Mouse (Mus musculus) MEL (cell line): ENCODE results near the gene Dgcr8. TPM values are rescaled to one million over a fixed set of nuclear protein-coding genes. Genes with fewer than 3 reads are reported as not detected.

ENCODE experiments used
- DNase-seq: peaks from one replicate; pipeline ENCODE4 v3.0.0; 2011; ENCODE audit warnings: low read depth, low spot score
- H3K27ac ChIP-seq: 2 replicates; pipeline ENCODE4 v1.5.1; 2012; ENCODE audit warnings: low read depth, mild to moderate bottlenecking, control low read depth, low read length, moderate library complexity; ENCODE audit not compliant: control insufficient read depth
- H3K27me3 ChIP-seq, 2 experiments: fragments of 150-350 bp in 1 of 2; sonication (generic) in 1 of 2; 2 replicates each; pipeline ENCODE4 v1.6.1; 2012; ENCODE audit warnings: low read length in 2 of 2, mild to moderate bottlenecking in 2 of 2, improper control_type of control experiment in 1 of 2, moderate library complexity in 1 of 2; ENCODE audit not compliant: insufficient read depth in 2 of 2, control insufficient read depth in 1 of 2
- H3K36me3 ChIP-seq, 2 experiments: 2 replicates each; pipeline ENCODE4 v1.6.1; 2012 to 2014; ENCODE audit warnings: low read length in 2 of 2, improper control_type of control experiment in 1 of 2, inconsistent platforms in 1 of 2, mild to moderate bottlenecking in 1 of 2; ENCODE audit not compliant: insufficient read depth in 2 of 2, control insufficient read depth in 1 of 2
- H3K4me1 ChIP-seq, 2 experiments: fragments of 150-350 bp in 1 of 2; sonication (generic) in 1 of 2; 2 replicates each; pipeline ENCODE4 v1.6.1; 2012; ENCODE audit warnings: low read length in 2 of 2, improper control_type of control experiment in 1 of 2, mild to moderate bottlenecking in 1 of 2; ENCODE audit not compliant: insufficient read depth in 2 of 2, control insufficient read depth in 1 of 2
- H3K4me3 ChIP-seq, 2 experiments: fragments of 150-350 bp in 1 of 2; sonication (generic) in 1 of 2; 2 replicates each; pipeline ENCODE4 v1.5.1; 2012; ENCODE audit warnings: low read depth in 2 of 2, low read length in 2 of 2, mild to moderate bottlenecking in 2 of 2, moderate library complexity in 2 of 2, control low read depth in 1 of 2, improper control_type of control experiment in 1 of 2; ENCODE audit not compliant: control insufficient read depth in 1 of 2, insufficient read depth in 1 of 2
- H3K79me2 ChIP-seq: 2 replicates; pipeline ENCODE4 v1.6.1; 2012; ENCODE audit warnings: mild to moderate bottlenecking, low read length, moderate library complexity; ENCODE audit not compliant: control insufficient read depth, poor library complexity, insufficient read depth
- H3K9ac ChIP-seq: 2 replicates; pipeline ENCODE4 v1.6.1; 2012; ENCODE audit warnings: low read depth, mild to moderate bottlenecking, control low read depth, low read length, moderate library complexity; ENCODE audit not compliant: control insufficient read depth, poor library complexity, severe bottlenecking
- H3K9me3 ChIP-seq: fragments of 150-350 bp; sonication (generic); replicated peaks from 2 replicates; pipeline ENCODE4 v1.6.1; 2012; ENCODE audit warnings: mild to moderate bottlenecking, low read length, improper control_type of control experiment, moderate library complexity; ENCODE audit not compliant: insufficient read depth
- BHLHE40 ChIP-seq: IDR thresholded peaks from 2 replicates; pipeline ENCODE4 v1.6.1; 2012; ENCODE audit warnings: low read depth, mild to moderate bottlenecking, inconsistent platforms, low read length, improper control_type of control experiment, borderline replicate concordance
- CTCF ChIP-seq, 3 experiments: IDR thresholded peaks in 2 of 3; conservative IDR thresholded peaks in 1 of 3; 2 replicates each; pipeline ENCODE4 v1.5.1; 2011 to 2012; ENCODE audit warnings: low read length in 3 of 3, low read depth in 2 of 3, mild to moderate bottlenecking in 2 of 3, improper control_type of control experiment in 1 of 3, inconsistent platforms in 1 of 3, mixed read lengths in 1 of 3, moderate library complexity in 1 of 3; ENCODE audit not compliant: control insufficient read depth in 1 of 3, insufficient read depth in 1 of 3, poor library complexity in 1 of 3, severe bottlenecking in 1 of 3
- ETS1 ChIP-seq: IDR thresholded peaks from 2 replicates; pipeline ENCODE4 v1.6.1; 2012; ENCODE audit warnings: low read depth, mild to moderate bottlenecking, inconsistent platforms, low read length, improper control_type of control experiment, moderate library complexity
- HCFC1 ChIP-seq: IDR thresholded peaks from 2 replicates; pipeline ENCODE4 v1.6.1; 2012; ENCODE audit warnings: low read depth, mild to moderate bottlenecking, inconsistent platforms, low read length, improper control_type of control experiment, moderate library complexity
- JUND ChIP-seq: IDR thresholded peaks from 2 replicates; pipeline ENCODE4 v1.6.1; 2011; ENCODE audit warnings: low read depth, mild to moderate bottlenecking, improper control_type of control experiment, low read length
- MAFK ChIP-seq: IDR thresholded peaks from 2 replicates; pipeline ENCODE4 v1.6.1; 2011; ENCODE audit warnings: low read depth, mild to moderate bottlenecking, low read length, improper control_type of control experiment, borderline replicate concordance
- MAX ChIP-seq: IDR thresholded peaks from 2 replicates; pipeline ENCODE4 v1.6.1; 2011; ENCODE audit warnings: low read length, improper control_type of control experiment
- MAZ ChIP-seq: IDR thresholded peaks from 2 replicates; pipeline ENCODE4 v1.6.1; 2012; ENCODE audit warnings: low read depth, mild to moderate bottlenecking, inconsistent platforms, low read length, improper control_type of control experiment
- MXI1 ChIP-seq: IDR thresholded peaks from 2 replicates; pipeline ENCODE4 v1.6.1; 2011; ENCODE audit warnings: mild to moderate bottlenecking, low read depth, low read length, improper control_type of control experiment
- MYB ChIP-seq: IDR thresholded peaks from 2 replicates; pipeline ENCODE4 v1.6.1; 2011; ENCODE audit warnings: mild to moderate bottlenecking, low read depth, low read length, improper control_type of control experiment
- NRF1 ChIP-seq: IDR thresholded peaks from 2 replicates; pipeline ENCODE4 v1.6.1; 2014; ENCODE audit warnings: low read depth, mild to moderate bottlenecking, inconsistent platforms, low read length, improper control_type of control experiment, moderate library complexity; ENCODE audit not compliant: poor library complexity, insufficient read depth, severe bottlenecking
- POLR2A ChIP-seq, 2 experiments: IDR thresholded peaks; 2 replicates each; pipeline ENCODE4 v1.6.1; 2011 to 2012; ENCODE audit warnings: low read length in 2 of 2, mild to moderate bottlenecking in 2 of 2, control low read depth in 1 of 2, improper control_type of control experiment in 1 of 2, low read depth in 1 of 2, moderate library complexity in 1 of 2; ENCODE audit not compliant: control insufficient read depth in 1 of 2, insufficient read depth in 1 of 2, poor library complexity in 1 of 2
- SMC3 ChIP-seq: IDR thresholded peaks from 2 replicates; pipeline ENCODE4 v1.6.1; 2011; ENCODE audit warnings: low read depth, low read length, improper control_type of control experiment
- TBP ChIP-seq: IDR thresholded peaks from 2 replicates; pipeline ENCODE4 v1.8.0; 2011; ENCODE audit warnings: low read depth, low read length, improper control_type of control experiment
- TCF12 ChIP-seq: IDR thresholded peaks from 2 replicates; pipeline ENCODE4 v1.6.1; 2014; ENCODE audit warnings: low read depth, mild to moderate bottlenecking, inconsistent platforms, low read length, improper control_type of control experiment, moderate library complexity
- USF1 ChIP-seq: IDR thresholded peaks from 2 replicates; pipeline ENCODE4 v1.6.1; 2014; ENCODE audit warnings: low read depth, mild to moderate bottlenecking, inconsistent platforms, low read length, improper control_type of control experiment, moderate library complexity
- ZMIZ1 ChIP-seq: IDR thresholded peaks from 2 replicates; pipeline ENCODE4 v1.6.1; 2012; ENCODE audit warnings: low read depth, mild to moderate bottlenecking, inconsistent platforms, low read length, improper control_type of control experiment, moderate library complexity
- ZNF384 ChIP-seq: IDR thresholded peaks from 2 replicates; pipeline ENCODE4 v1.6.1; 2012; ENCODE audit warnings: low read depth, mild to moderate bottlenecking, inconsistent platforms, low read length, improper control_type of control experiment
- polyA plus RNA-seq, 2 experiments: library from polyadenylated mRNA; stranded (reverse) in 1 of 2; unstranded in 1 of 2; fragments of >175 nt in 1 of 2; fragments of >200 nt in 1 of 2; gene quantifications; 2 replicates each; pipeline versions ENCODE4 v1.2.1 to v1.2.4; 2012; ENCODE audit warnings: low replicate concordance in 2 of 2, low read depth in 1 of 2; ENCODE audit not compliant: insufficient read length in 2 of 2, insufficient read depth in 1 of 2, missing spikeins in 1 of 2
- total RNA-seq: library from RNA; depleted of rRNA; stranded (reverse); fragments of 300-350 nt; gene quantifications from 2 replicates; pipeline ENCODE4 v1.2.3, GENCODE M21; 2012

Gene Dgcr8
- total and polyA plus RNA-seq, 3 experiments, result 39.6 to 40.3 TPM; not detected in 1

GRCm38 (mm10) chr16:18328524-18328923 is 39.5 kb upstream of the Dgcr8 start:
- no peaks in the 10 kb centered on the region for H3K9me3 ChIP-seq
- peak; percentile 34 for DNase-seq
- H3K79me2 ChIP-seq, result 0 out of 2 replicates have a peak, but pooled peaks cover 2% of the 10 kb centered on the region
- no peaks in the 10 kb centered on the region for H3K27me3 ChIP-seq
- no peak overlapping the region for H3K9ac ChIP-seq
- no peak overlapping the region for H3K27ac ChIP-seq
- H3K4me3 ChIP-seq, result no peak overlapping the region
- TF ChIP-seq MAZ (no peak), MXI1 (no peak), NRF1 (no peak), BHLHE40 (no peak), JUND (no peak), USF1 (no peak), SMC3 (no peak), TCF12 (no peak), CTCF (IDR thresholded peaks at IDR 0.05 in 2 of 3, conservative IDR thresholded peaks at IDR 0.05 in 1 of 3; ENCODE audit: control insufficient read depth in 1 of 3, insufficient read depth in 1 of 3, low read depth in 2 of 3, low read length in 3 of 3, poor library complexity in 1 of 3, severe bottlenecking in 1 of 3) (no peak), TBP (no peak)
- no peaks in the 10 kb centered on the region for H3K4me1 ChIP-seq
- peaks cover 0 to 4% of the 10 kb centered on the region in 2 experiments; a peak in 2 of 4 replicates for H3K36me3 ChIP-seq

GRCm38 (mm10) chr16:18327936-18328335 is 38.9 kb upstream of the Dgcr8 start:
- Histone ChIP-seq H3K4me3 (no peak overlapping the region), H3K79me2 (0 out of 2 replicates have a peak, but pooled peaks cover 2% of the 10 kb centered on the region), H3K27ac (no peak overlapping the region), H3K36me3 (peaks cover 0 to under 1% of the 10 kb centered on the region in 2 experiments; a peak in 2 of 4 replicates), H3K4me1 (no peaks in the 10 kb centered on the region), H3K27me3 (no peaks in the 10 kb centered on the region), H3K9ac (no peak overlapping the region), H3K9me3 (no peaks in the 10 kb centered on the region)
- DNase-seq, result no peak
- TF ChIP-seq USF1, result no peak

GRCm38 (mm10) chr16:18325741-18326140 is 36.7 kb upstream of the Dgcr8 start:
- Histone ChIP-seq H3K79me2 (0 out of 2 replicates have a peak, but pooled peaks cover 2% of the 10 kb centered on the region), H3K4me3 (no peak overlapping the region), H3K4me1 (no peaks in the 10 kb centered on the region), H3K9ac (no peak overlapping the region), H3K27me3 (no peaks in the 10 kb centered on the region), H3K36me3 (peaks cover under 1 to 9% of the 10 kb centered on the region in 2 experiments; a peak in 2 of 4 replicates), H3K27ac (no peak overlapping the region), H3K9me3 (no peaks in the 10 kb centered on the region)
- DNase-seq, result no peak
- TF ChIP-seq MAX (no peak), MAFK (no peak), ZMIZ1 (no peak), MYB (no peak), POLR2A (IDR thresholded peaks at IDR 0.05; ENCODE audit: control insufficient read depth in 1 of 2, insufficient read depth in 1 of 2, low read depth in 1 of 2, low read length in 2 of 2, poor library complexity in 1 of 2) (no peak), TCF12 (no peak), ZNF384 (no peak), HCFC1 (no peak), ETS1 (no peak), CTCF (IDR thresholded peaks at IDR 0.05 in 2 of 3, conservative IDR thresholded peaks at IDR 0.05 in 1 of 3; ENCODE audit: control insufficient read depth in 1 of 3, insufficient read depth in 1 of 3, low read depth in 2 of 3, low read length in 3 of 3, poor library complexity in 1 of 3, severe bottlenecking in 1 of 3) (no peak)
